Mouse (Mus musculus) hindbrain, embryonic 13.5 days (tissue): Measurements from ENCODE around the gene Pip5k1b. TPM values are rescaled to one million over a fixed set of nuclear protein-coding genes. Genes with fewer than 3 reads are reported as not detected.

Experiments
- ATAC-seq: fragments of 200-750 bp; cut with Nextera tagmentation; 2 replicates; pipeline ENCODE4 v1.8.0; 2017; ENCODE audit warnings: moderate TSS enrichment; ENCODE audit not compliant: low FRiP score
- H3K27ac ChIP-seq: fragments of 300-500 bp; sonication (generic); 2 replicates; pipeline ENCODE4 v1.5.1; 2015; ENCODE audit warnings: inconsistent platforms, mild to moderate bottlenecking, moderate library complexity
- H3K27me3 ChIP-seq: fragments of 300-500 bp; sonication (generic); 2 replicates; pipeline ENCODE4 v1.6.1; 2015; ENCODE audit warnings: mild to moderate bottlenecking, inconsistent platforms
- H3K36me3 ChIP-seq: fragments of 300-500 bp; sonication (generic); 2 replicates; pipeline ENCODE4 v1.6.1; 2015; ENCODE audit warnings: mild to moderate bottlenecking, inconsistent platforms
- H3K4me1 ChIP-seq: fragments of 300-500 bp; sonication (generic); replicated peaks from 2 replicates; pipeline ENCODE4 v1.6.1; 2015; ENCODE audit warnings: inconsistent platforms
- H3K4me2 ChIP-seq: fragments of 300-500 bp; sonication (generic); 2 replicates; pipeline ENCODE4 v1.6.1; 2015; ENCODE audit warnings: inconsistent platforms, mild to moderate bottlenecking, moderate library complexity
- H3K4me3 ChIP-seq: fragments of 300-500 bp; sonication (generic); 2 replicates; pipeline ENCODE4 v1.5.1; 2015; ENCODE audit warnings: mild to moderate bottlenecking, inconsistent platforms
- H3K9ac ChIP-seq: fragments of 300-500 bp; sonication (generic); 2 replicates; pipeline ENCODE4 v1.6.1; 2015; ENCODE audit warnings: mild to moderate bottlenecking, inconsistent platforms
- H3K9me3 ChIP-seq: fragments of 300-500 bp; sonication (generic); 2 replicates; pipeline ENCODE4 v1.6.1; 2016; ENCODE audit warnings: inconsistent platforms
- WGBS: fragments of 180-500 bp; shearing (Covaris S2); methylation state at CpG from one replicate; pipeline ENCODE4 v1.1.7; 2015; 5-methylcytosine and 5-hydroxymethylcytosine counted together
- polyA plus RNA-seq: library from polyadenylated mRNA; unstranded; fragments of >200 nt; fragmentation: Nextera tagmentation; extraction: Ambion mirVana; gene quantifications from 2 replicates; pipeline ENCODE4 v1.2.1, GENCODE M21; 2015

The Pip5k1b gene
- polyA plus RNA-seq, 1 experiment from 2014 or later: 1.5 TPM

DNA sequence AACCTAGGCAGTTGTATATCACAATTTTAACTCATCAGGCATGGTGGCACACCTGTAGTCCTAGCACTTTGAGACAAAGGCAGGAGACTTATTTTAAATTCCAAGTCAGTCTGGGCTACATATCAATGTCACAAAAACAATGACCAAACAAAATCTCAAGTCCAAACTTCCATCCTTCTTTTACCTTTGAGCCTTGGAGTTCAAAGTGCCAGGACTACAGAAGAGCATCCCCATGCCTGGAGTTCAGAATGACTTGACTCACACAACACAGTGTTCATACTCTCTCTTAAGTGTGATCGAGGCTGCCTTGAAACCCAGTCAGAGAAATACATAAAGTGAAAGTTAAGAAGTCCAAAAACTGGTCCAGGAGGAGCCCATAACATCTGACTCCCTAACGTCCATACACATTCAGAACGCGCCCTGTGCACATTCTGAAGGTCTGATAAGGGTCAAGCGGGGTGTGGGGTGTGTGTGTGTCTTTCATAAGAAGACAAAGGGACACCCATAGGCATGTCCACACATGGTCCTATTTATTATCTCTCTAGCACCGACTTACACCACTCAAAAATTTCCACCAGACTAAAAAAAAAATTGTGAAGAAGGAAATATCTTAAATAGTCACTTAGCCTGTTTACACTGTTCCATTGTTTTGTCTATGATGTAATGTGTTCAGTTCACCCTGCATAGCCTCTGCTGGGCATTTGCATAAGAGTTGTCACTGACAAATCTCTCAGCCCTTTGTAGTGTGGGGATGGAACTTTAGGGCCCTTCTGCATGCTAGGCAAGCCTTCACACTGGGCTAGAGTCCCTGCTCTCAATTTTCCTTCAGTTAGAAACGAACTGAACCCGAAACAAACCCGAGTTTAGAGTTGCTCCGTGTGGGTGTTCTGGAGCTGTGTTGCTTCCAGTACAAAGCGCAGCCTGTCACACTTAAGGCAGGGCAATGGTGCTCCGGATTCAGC is 296.0 kb downstream of the Pip5k1b start:
- 0 out of 2 replicates have a peak, but pooled peaks cover 9% of the 10 kb centered on the region for H3K4me1 ChIP-seq
- H3K27me3 ChIP-seq: no peaks in the 10 kb centered on the region
- H3K4me3 ChIP-seq: no peak overlapping the region
- ATAC-seq: 0 out of 2 replicates have a peak, but pooled peaks have one; percentile 52
- H3K9ac ChIP-seq: no peak overlapping the region
- H3K4me2 ChIP-seq: no peak overlapping the region
- peaks cover 17% of the 10 kb centered on the region; the same call in 1 of the 2 replicates for H3K36me3 ChIP-seq
- WGBS: 34% methylated on average over 12 of the region's 12 CpGs
- no peaks in the 10 kb centered on the region for H3K9me3 ChIP-seq
- H3K27ac ChIP-seq: 0 out of 2 replicates have a peak overlapping the region, but pooled peaks have one; percentile 48

DNA sequence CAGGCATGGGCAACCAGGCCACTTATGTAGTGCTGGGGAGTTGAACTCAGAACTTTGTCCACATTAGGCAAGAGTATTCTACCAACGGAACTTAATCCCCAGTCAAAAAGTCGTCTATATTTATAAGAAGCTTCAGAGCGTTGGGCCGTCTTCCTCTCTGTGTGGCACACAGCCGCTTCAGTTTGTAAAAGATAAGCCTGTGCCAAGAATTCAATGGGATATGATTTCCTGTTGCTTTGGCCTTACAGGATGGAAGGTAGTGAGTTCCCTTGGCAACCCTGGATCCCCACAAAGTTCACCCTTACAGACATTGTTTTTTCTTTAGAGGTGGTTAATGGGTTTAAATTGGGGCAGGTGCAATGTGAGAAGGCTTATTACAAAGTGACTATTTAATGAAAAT is 297.3 kb downstream of the Pip5k1b start:
- Histone ChIP-seq H3K9ac (no peak overlapping the region), H3K9me3 (no peaks in the 10 kb centered on the region), H3K4me3 (no peak overlapping the region), H3K27me3 (no peaks in the 10 kb centered on the region), H3K36me3 (peaks cover 11% of the 10 kb centered on the region; the same call in 1 of the 2 replicates), H3K27ac (no peak overlapping the region), H3K4me2 (no peak overlapping the region), H3K4me1 (0 out of 2 replicates have a peak, but pooled peaks cover 9% of the 10 kb centered on the region)
- ATAC-seq: no peak
- WGBS: 86% methylated on average over 5 of the region's 5 CpGs

DNA sequence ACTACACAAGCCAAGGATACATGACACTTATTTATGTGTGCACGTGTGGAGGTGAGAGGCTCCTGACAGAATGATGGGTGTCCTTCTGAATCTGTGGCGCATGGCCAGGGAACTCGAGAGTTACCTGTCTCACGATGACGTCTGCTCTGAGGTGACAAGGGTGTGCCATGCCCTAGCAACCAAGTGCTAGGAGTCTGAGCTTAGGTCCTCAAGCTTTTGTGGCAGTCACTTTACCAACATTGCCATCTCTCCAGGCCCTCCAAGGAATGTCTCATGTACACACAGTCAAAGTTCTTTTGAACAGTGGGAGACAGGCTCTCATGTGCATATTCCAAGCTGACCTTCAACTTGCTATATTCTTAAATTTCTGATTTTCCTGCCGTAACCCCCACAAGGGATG is 297.7 kb downstream of the Pip5k1b start:
- Histone ChIP-seq H3K9ac (no peak overlapping the region), H3K36me3 (peaks cover 11% of the 10 kb centered on the region; the same call in 1 of the 2 replicates)

DNA sequence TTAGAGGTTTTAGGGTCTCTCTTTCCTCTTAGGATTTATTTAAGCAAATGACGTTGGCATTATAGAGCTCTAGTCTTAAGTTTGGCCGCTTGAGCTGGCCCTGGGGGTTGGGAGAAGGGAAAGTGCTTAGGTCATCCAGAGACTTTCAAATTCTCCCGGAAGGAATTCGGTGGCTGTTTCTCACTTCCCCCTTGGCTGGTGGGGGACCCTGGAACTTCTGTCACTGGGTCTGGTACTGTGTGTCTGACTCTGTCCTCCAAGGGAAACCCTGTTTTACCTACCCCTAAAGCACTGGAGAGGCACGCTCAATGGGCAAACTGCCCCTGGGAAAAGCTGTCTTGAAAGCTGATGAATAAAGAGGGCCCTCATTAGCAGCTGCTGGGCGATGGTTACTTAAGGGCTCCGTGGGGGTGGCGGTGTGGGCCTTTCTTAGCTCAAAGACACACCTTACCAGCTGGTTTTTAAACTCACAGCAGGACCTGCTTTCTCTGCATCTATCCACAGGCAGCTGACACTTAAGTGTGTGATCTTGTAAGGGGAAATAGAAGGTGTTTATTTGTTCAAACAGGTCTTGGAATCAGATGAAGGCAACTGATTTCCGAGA is 301.9 kb downstream of the Pip5k1b start:
- Histone ChIP-seq H3K4me3 (no peak overlapping the region), H3K27me3 (no peaks in the 10 kb centered on the region), H3K4me1 (0 out of 2 replicates have a peak, but pooled peaks cover 6% of the 10 kb centered on the region), H3K9me3 (no peaks in the 10 kb centered on the region), H3K36me3 (no peaks in the 10 kb centered on the region), H3K9ac (no peak overlapping the region), H3K27ac (no peak overlapping the region), H3K4me2 (no peak overlapping the region)
- WGBS: 32% methylated on average over 9 of the region's 9 CpGs
- no peak for ATAC-seq

More for the DNA sequence above, 297.7 kb downstream of the Pip5k1b start:
- Histone ChIP-seq H3K27me3 (no peaks in the 10 kb centered on the region), H3K4me2 (no peak overlapping the region), H3K9me3 (no peaks in the 10 kb centered on the region), H3K4me1 (0 out of 2 replicates have a peak, but pooled peaks cover 9% of the 10 kb centered on the region), H3K27ac (no peak overlapping the region), H3K4me3 (no peak overlapping the region)
- WGBS: 94% methylated on average over 6 of the region's 6 CpGs
- ATAC-seq: no peak

DNA sequence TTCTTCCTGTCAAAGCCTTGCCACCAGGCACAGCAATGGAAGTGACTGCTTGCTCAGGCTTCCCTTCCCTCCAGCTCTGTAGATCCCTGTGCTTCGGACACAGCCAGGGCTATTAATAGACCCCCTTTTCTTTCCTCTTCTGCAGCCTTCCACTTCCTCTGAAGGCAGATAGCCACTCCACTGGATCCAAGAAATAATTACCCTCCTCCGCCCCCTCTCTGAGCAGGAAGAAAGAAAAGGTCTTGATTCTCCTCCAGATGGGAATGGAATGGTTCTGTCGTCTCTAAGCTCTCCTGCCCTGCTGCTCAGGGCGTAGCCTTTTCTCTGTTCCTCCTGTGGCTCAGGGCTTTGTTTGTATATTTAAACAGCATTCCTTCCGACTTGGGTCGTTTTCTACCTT is 303.8 kb downstream of the Pip5k1b start:
- Histone ChIP-seq H3K9ac (no peak overlapping the region), H3K4me1 (0 out of 2 replicates have a peak, but pooled peaks cover 6% of the 10 kb centered on the region), H3K9me3 (no peaks in the 10 kb centered on the region), H3K36me3 (no peaks in the 10 kb centered on the region), H3K27me3 (no peaks in the 10 kb centered on the region), H3K27ac (no peak overlapping the region), H3K4me2 (no peak overlapping the region), H3K4me3 (no peak overlapping the region)
- 21% methylated on average over 6 of the region's 6 CpGs for WGBS
- ATAC-seq: no peak; the same call in 1 of the 2 replicates

Other genes starting within 250 kb of the Pip5k1b start
- 56.7 and 59.4 TPM in 2 replicates for gene Fam122a, start 78.5 kb downstream of the Pip5k1b start, polyA plus RNA-seq
- gene Tmem252, start 118.1 kb upstream of the Pip5k1b start, polyA plus RNA-seq: 1.2 and 1.7 TPM in 2 replicates